8 mouse cellular contexts compared by ENCODE assay signal in genomic region chr1:36511289-36512021, GRCm38 (mm10). TPM values are rescaled to one million over a fixed set of nuclear protein-coding genes. Genes with fewer than 3 reads are reported as not detected.
DNase-seq lines count a peak whose midpoint lies in the region; ATAC-seq lines count a peak whose summit lies in the region.

Gene Cnnm3, plus strand, starts transcription at chr1:36511867.

- no peaks in the 10 kb centered on the region for H3K27me3 ChIP-seq in megakaryocyte, embryonic 14.5 days (replicated peaks)

- H3K4me1 ChIP-seq in megakaryocyte, embryonic 14.5 days: peaks cover 26% of the 10 kb centered on the region

- peak within 1 kb of the TSS; percentile 99 for H3K4me3 ChIP-seq in megakaryocyte, embryonic 14.5 days (replicated peaks)

- peaks cover 50% of the 10 kb centered on the region for H3K36me3 ChIP-seq in megakaryocyte, embryonic 14.5 days (replicated peaks; ENCODE audit: low read length)

- no peaks in the 10 kb centered on the region for H3K9me3 ChIP-seq in megakaryocyte, embryonic 14.5 days

- DNase-seq in ZHBTc4 (ENCODE audit: low read depth, low spot score): peak; percentile 100
- DNase-seq in gastrocnemius, adult 8-10 months (ENCODE audit: low spot score in 2 of 2): peak; percentile 99
- DNase-seq in hindlimb bud, embryonic 11.5 days (ENCODE audit: extremely low spot score, low read depth, low spot score): peak; percentile 80
- peak; percentile 98 to 99 for DNase-seq in left cerebral cortex, adult 8-10 months (ENCODE audit: low spot score in 2 of 2)
- DNase-seq in right cerebral cortex, postnatal 10 days (ENCODE audit: low spot score in 2 of 2): peak; percentile 99 to 100
- peak; percentile 100 for DNase-seq in urinary bladder, postnatal 25 days (ENCODE audit: low spot score)

- ATAC-seq in common myeloid progenitor, adult 5-6 weeks (replicated peaks; ENCODE audit: low read depth, poor library complexity, severe bottlenecking): peak; percentile 94

RNA-seq across cellular contexts. Expression of gene Cnnm3, which starts in this region (rescaled TPM):
- 5.5 and 15.5 TPM in 2 replicates for total RNA-seq in common myeloid progenitor, adult 5-6 weeks (2017)
- 10 to 100 TPM in 3 of 4 experiments, 1 to 10 TPM in 1; 8.9 to 12.8 (median 11.3) TPM for total RNA-seq in gastrocnemius, adult 8-10 months (2022)
- total RNA-seq in left cerebral cortex, adult 8-10 months (2022): 10 to 100 TPM; 31.8 to 38.3 (median 33.4) TPM
- 9.6 and 10.5 TPM in 2 replicates for polyA plus RNA-seq in megakaryocyte, embryonic 14.5 days (2012; ENCODE audit: insufficient read depth, low replicate concordance)

Comparison
In these comparisons a context has a peak if more than half of its experiments do, and no peak if none do; other contexts are left out.
1. Peak in every context shown above with its lines: DNase-seq, ATAC-seq and H3K4me3 ChIP-seq.